Comparison of ENCODE assay signal across 8 mouse cellular contexts in the genomic region with DNA sequence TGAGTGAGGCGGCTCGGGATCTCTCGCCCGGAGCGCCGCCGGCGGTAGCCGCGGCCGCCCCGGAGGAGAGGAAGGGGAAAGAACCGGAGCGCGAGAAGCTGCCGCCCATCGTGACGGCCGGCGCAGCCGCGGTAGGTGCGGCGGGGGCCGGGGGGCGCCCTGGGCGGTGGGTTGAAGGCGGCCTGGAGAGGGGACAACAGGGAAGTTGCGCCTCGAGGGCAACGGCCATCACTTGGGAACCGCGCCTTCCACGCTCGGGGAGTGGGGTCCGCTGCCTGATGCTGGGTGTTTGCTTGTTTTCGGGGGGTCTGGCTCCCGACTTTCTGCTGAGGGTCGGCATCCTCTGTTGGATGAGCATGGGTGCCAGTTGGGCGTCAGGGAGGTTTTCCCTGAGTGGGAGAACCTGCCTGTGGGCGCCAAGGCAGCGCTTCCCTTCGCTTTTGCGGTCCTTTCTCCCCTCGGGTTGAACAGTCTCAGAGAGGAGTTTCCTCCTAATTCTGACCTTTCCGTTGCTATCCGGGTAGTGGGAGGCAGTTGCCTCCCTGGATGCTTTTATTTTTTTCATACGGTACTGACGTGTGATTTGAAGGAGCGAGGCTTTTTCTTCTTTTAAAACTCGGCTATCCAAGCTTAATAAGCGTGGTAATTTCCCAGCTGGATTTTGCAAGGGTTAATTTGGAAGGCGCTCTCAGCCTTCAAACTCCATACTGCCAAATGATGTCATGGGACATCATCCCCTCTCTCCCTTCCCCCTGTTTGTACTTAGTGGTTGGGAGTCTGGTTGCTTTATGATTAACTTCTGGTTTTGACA. TPM values are rescaled to one million over a fixed set of nuclear protein-coding genes. Genes with fewer than 3 reads are reported as not detected.
DNase-seq lines count a peak whose midpoint lies in the region; ATAC-seq and TF ChIP-seq lines count a peak whose summit lies in the region.

No protein-coding gene starts in this region.

- TF ChIP-seq POLR2A in ES-Bruce4 (IDR thresholded peaks at IDR 0.05; ENCODE audit: insufficient read depth, low read length) = no peak

- no peaks in the 10 kb centered on the region for H3K36me3 ChIP-seq in ES-Bruce4 (ENCODE audit: control insufficient read depth, insufficient read depth, low read length, poor library complexity, severe bottlenecking)
- H3K36me3 ChIP-seq in kidney, embryonic 15.5 days = no peaks in the 10 kb centered on the region
- H3K36me3 ChIP-seq in midbrain, embryonic 10.5 days = no peaks in the 10 kb centered on the region

- H3K4me2 ChIP-seq in kidney, embryonic 15.5 days = peak overlapping the region; percentile 98

- TF ChIP-seq EP300 in ES-Bruce4 (IDR thresholded peaks at IDR 0.05; ENCODE audit: insufficient read depth, low read depth, low read length) = no peak

- H3K9me3 ChIP-seq in ES-Bruce4 (replicated peaks; ENCODE audit: control insufficient read depth, insufficient read depth, low read length, poor library complexity, severe bottlenecking) = no peaks in the 10 kb centered on the region
- H3K9me3 ChIP-seq in kidney, embryonic 15.5 days (replicated peaks) = no peaks in the 10 kb centered on the region
- H3K9me3 ChIP-seq in midbrain, embryonic 10.5 days (replicated peaks) = no peaks in the 10 kb centered on the region

- peak overlapping the region; percentile 92 for H3K9ac ChIP-seq in ES-Bruce4 (ENCODE audit: low read depth, poor library complexity, severe bottlenecking)
- peak overlapping the region; percentile 69 for H3K9ac ChIP-seq in kidney, embryonic 15.5 days

- peaks cover 1% of the 10 kb centered on the region for H3K4me1 ChIP-seq in ES-Bruce4 (ENCODE audit: control insufficient read depth, insufficient read depth, low read length)
- H3K4me1 ChIP-seq in kidney, embryonic 15.5 days = 0 out of 2 replicates have a peak, but pooled peaks cover 10% of the 10 kb centered on the region
- H3K4me1 ChIP-seq in midbrain, embryonic 10.5 days = peaks cover 12% of the 10 kb centered on the region; the same call in 1 of the 2 replicates

- DNase-seq in kidney, adult 8-10 months = peak; percentile 7 to 25
- no peak for DNase-seq in kidney, postnatal 25 days
- peak; percentile 65 for DNase-seq in embryo, embryonic 10.5 days (ENCODE audit: low spot score)
- DNase-seq in heart, adult 8-10 months (ENCODE audit: low spot score) = peak; percentile 27
- DNase-seq in midbrain, embryonic 10.5 days (ENCODE audit: low spot score) = peak; percentile 78
- DNase-seq in testis, postnatal 10 days (ENCODE audit: low spot score) = peak; percentile 76

- WGBS in kidney, embryonic 15.5 days = under 1% methylated on average over 52 of the region's 53 CpGs
- under 1% methylated on average over 52 of the region's 53 CpGs for WGBS in midbrain, embryonic 10.5 days

- TF ChIP-seq CTCF in ES-Bruce4 (IDR thresholded peaks at IDR 0.05; ENCODE audit: low read depth, low read length) = no peak

- H3K27me3 ChIP-seq in ES-Bruce4 (ENCODE audit: control insufficient read depth, insufficient read depth, low read length, poor library complexity, severe bottlenecking) = no peaks in the 10 kb centered on the region; the same call in 1 of the 2 replicates
- peaks cover 26% of the 10 kb centered on the region for H3K27me3 ChIP-seq in kidney, embryonic 15.5 days
- peaks cover 38% of the 10 kb centered on the region for H3K27me3 ChIP-seq in midbrain, embryonic 10.5 days (ENCODE audit: low read depth, poor library complexity, severe bottlenecking)

- peak overlapping the region; percentile 81 for H3K4me3 ChIP-seq in ES-Bruce4 (ENCODE audit: low read depth, low read length)
- peak overlapping the region; percentile 67 for H3K4me3 ChIP-seq in kidney, embryonic 15.5 days (replicated peaks)
- peak overlapping the region; percentile 80 for H3K4me3 ChIP-seq in midbrain, embryonic 10.5 days

- ATAC-seq in kidney, embryonic 15.5 days (replicated peaks; ENCODE audit: low FRiP score) = peak; percentile 84

- H3K27ac ChIP-seq in ES-Bruce4 (ENCODE audit: insufficient read depth, low read length) = no peak overlapping the region
- H3K27ac ChIP-seq in kidney, embryonic 15.5 days = peak overlapping the region; percentile 42
- peak overlapping the region; percentile 93 for H3K27ac ChIP-seq in midbrain, embryonic 10.5 days (replicated peaks)

RNA-seq across cellular contexts. Expression of gene Hectd2, which starts 0.6 kb away (rescaled TPM):
- polyA plus RNA-seq in ES-Bruce4 (2011; ENCODE audit: insufficient read depth, insufficient read length, low read depth, missing spikeins) = 5.9 and 6.0 TPM in 2 replicates
- 1 to 10 TPM; 1.2 to 2.7 (median 2.1) TPM for total RNA-seq in heart, adult 8-10 months (2022)
- polyA plus RNA-seq in kidney, embryonic 15.5 days (2015; fragmentation: Nextera tagmentation; extraction: Ambion mirVana) = 2.2 and 2.9 TPM in 2 replicates
- 2.2 and 3.8 TPM in 2 replicates for polyA plus RNA-seq in midbrain, embryonic 10.5 days (2016; fragmentation: Nextera tagmentation; extraction: Ambion mirVana)

Comparison
In these comparisons a context has a peak if more than half of its experiments do, and no peak if none do; other contexts are left out.
1. DNase-seq: peak in kidney, adult 8-10 months (2 of 2), embryo, embryonic 10.5 days (single experiment), heart, adult 8-10 months (single experiment), midbrain, embryonic 10.5 days (single experiment) and testis, postnatal 10 days (single experiment); none in kidney, postnatal 25 days (0 of 2).
2. Peak in every context shown above with its lines, with median percentiles within 50 percentile points of each other: H3K4me3 ChIP-seq.